Mouse (Mus musculus): ENCODE results near the gene Scyl1. TPM values are rescaled to one million over a fixed set of nuclear protein-coding genes. Genes with fewer than 3 reads are reported as not detected.

The Scyl1 gene
- polyA plus RNA-seq, 1 experiment from 2014 or later: 38.1 TPM

- H3K36me3 ChIP-seq (ENCODE audit: control insufficient read depth, insufficient read depth, low read length): 0 out of 2 replicates have a peak, but pooled peaks cover under 1% of the 10 kb centered on the region
- TF ChIP-seq CTCF (IDR thresholded peaks at IDR 0.05; ENCODE audit: low read depth): no peak
- peak; percentile 90 for TF ChIP-seq EP300 (optimal IDR thresholded peaks at IDR 0.05)
- no peaks in the 10 kb centered on the region for H3K27me3 ChIP-seq (ENCODE audit: control insufficient read depth, insufficient read depth, low read length)
- H3K27ac ChIP-seq (replicated peaks): peak overlapping the region; percentile 100
- ATAC-seq (ENCODE audit: low FRiP score, low TSS enrichment) (peak; percentile 58), DNase-seq (ENCODE audit: low spot score) (peak; percentile 95)
- H3K4me3 ChIP-seq (ENCODE audit: low read depth, low read length): peak overlapping the region; percentile 69
- peaks cover 14% of the 10 kb centered on the region; the same call in 1 of the 2 replicates for H3K4me1 ChIP-seq (replicated peaks; ENCODE audit: control insufficient read depth, insufficient read depth)
- under 1% methylated on average over 25 of the region's 25 CpGs for WGBS
- H3K9me3 ChIP-seq (ENCODE audit: control insufficient read depth, low read length): no peaks in the 10 kb centered on the region
- peak overlapping the region; percentile 88 for H3K9ac ChIP-seq (ENCODE audit: low read length)
- H3K4me2 ChIP-seq (replicated peaks; ENCODE audit: low read depth): peak overlapping the region; percentile 88
Observed at GRCm38 (mm10) chr19:5802011-5802786, 31.0 kb upstream of the Scyl1 start.

- peak overlapping the region; percentile 69 for H3K4me3 ChIP-seq (ENCODE audit: low read depth, low read length)
- peak overlapping the region; percentile 88 for H3K9ac ChIP-seq (ENCODE audit: low read length)
- 3% methylated on average over 3 of the region's 3 CpGs for WGBS
- peak overlapping the region; percentile 88 for H3K27ac ChIP-seq (replicated peaks)
- no peak for TF ChIP-seq EP300 (optimal IDR thresholded peaks at IDR 0.05)
- TF ChIP-seq CTCF (IDR thresholded peaks at IDR 0.05; ENCODE audit: low read depth): no peak
- H3K4me2 ChIP-seq (replicated peaks; ENCODE audit: low read depth): peak overlapping the region; percentile 61
- no peaks in the 10 kb centered on the region for H3K9me3 ChIP-seq (ENCODE audit: control insufficient read depth, low read length)
- 0 out of 2 replicates have a peak, but pooled peaks cover 3% of the 10 kb centered on the region for H3K36me3 ChIP-seq (ENCODE audit: control insufficient read depth, insufficient read depth, low read length)
- H3K27me3 ChIP-seq (ENCODE audit: control insufficient read depth, insufficient read depth, low read length): no peaks in the 10 kb centered on the region
- DNase-seq (ENCODE audit: low spot score) (no peak), ATAC-seq (ENCODE audit: low FRiP score, low TSS enrichment) (no peak)
- H3K4me1 ChIP-seq (replicated peaks; ENCODE audit: control insufficient read depth, insufficient read depth): peaks cover 9% of the 10 kb centered on the region; the same call in 1 of the 2 replicates
Observed at GRCm38 (mm10) chr19:5801432-5801964, 30.3 kb upstream of the Scyl1 start.

GRCm38 (mm10) chr19:5800632-5801431, 29.6 kb upstream of the Scyl1 start:
- ATAC-seq (ENCODE audit: low FRiP score, low TSS enrichment): no peak
- TF ChIP-seq CTCF (IDR thresholded peaks at IDR 0.05; ENCODE audit: low read depth): no peak
- no peak for TF ChIP-seq EP300 (optimal IDR thresholded peaks at IDR 0.05)
- Histone ChIP-seq H3K4me1 (replicated peaks; ENCODE audit: control insufficient read depth, insufficient read depth) (peaks cover 7% of the 10 kb centered on the region; the same call in 1 of the 2 replicates), H3K4me2 (replicated peaks; ENCODE audit: low read depth) (peak overlapping the region; percentile 61), H3K9ac (ENCODE audit: low read length) (peak overlapping the region; percentile 88), H3K27me3 (ENCODE audit: control insufficient read depth, insufficient read depth, low read length) (no peaks in the 10 kb centered on the region), H3K4me3 (ENCODE audit: low read depth, low read length) (peak overlapping the region; percentile 69), H3K27ac (replicated peaks) (peak overlapping the region; percentile 88), H3K36me3 (ENCODE audit: control insufficient read depth, insufficient read depth, low read length) (0 out of 2 replicates have a peak, but pooled peaks cover 6% of the 10 kb centered on the region), H3K9me3 (ENCODE audit: control insufficient read depth, low read length) (no peaks in the 10 kb centered on the region)
- WGBS: 0% methylated on average over 19 of the region's 19 CpGs
- peak; percentile 63 for DNase-seq (ENCODE audit: low spot score)

GRCm38 (mm10) chr19:5800350-5800631, 29.1 kb upstream of the Scyl1 start:
- Histone ChIP-seq H3K9me3 (ENCODE audit: control insufficient read depth, low read length) (no peaks in the 10 kb centered on the region), H3K27me3 (ENCODE audit: control insufficient read depth, insufficient read depth, low read length) (no peaks in the 10 kb centered on the region), H3K36me3 (ENCODE audit: control insufficient read depth, insufficient read depth, low read length) (peaks cover 7% of the 10 kb centered on the region; the same call in 1 of the 2 replicates), H3K4me1 (replicated peaks; ENCODE audit: control insufficient read depth, insufficient read depth) (peaks cover 5% of the 10 kb centered on the region; the same call in 1 of the 2 replicates), H3K9ac (ENCODE audit: low read length) (peak overlapping the region; percentile 88), H3K27ac (replicated peaks) (peak overlapping the region; percentile 88), H3K4me2 (replicated peaks; ENCODE audit: low read depth) (peak overlapping the region; percentile 61), H3K4me3 (ENCODE audit: low read depth, low read length) (peak overlapping the region; percentile 69)
- ATAC-seq (ENCODE audit: low FRiP score, low TSS enrichment): no peak
- WGBS: 2% methylated on average over 2 of the region's 2 CpGs
- TF ChIP-seq EP300 (optimal IDR thresholded peaks at IDR 0.05) (no peak), CTCF (IDR thresholded peaks at IDR 0.05; ENCODE audit: low read depth) (no peak)
- no peak for DNase-seq (ENCODE audit: low spot score)

- Histone ChIP-seq H3K4me3 (ENCODE audit: low read depth, low read length) (peak overlapping the region; percentile 69), H3K4me2 (replicated peaks; ENCODE audit: low read depth) (peak overlapping the region; percentile 61), H3K27me3 (ENCODE audit: control insufficient read depth, insufficient read depth, low read length) (no peaks in the 10 kb centered on the region), H3K9me3 (ENCODE audit: control insufficient read depth, low read length) (no peaks in the 10 kb centered on the region), H3K27ac (replicated peaks) (peak overlapping the region; percentile 88), H3K9ac (ENCODE audit: low read length) (peak overlapping the region; percentile 88), H3K4me1 (replicated peaks; ENCODE audit: control insufficient read depth, insufficient read depth) (0 out of 2 replicates have a peak, but pooled peaks cover 2% of the 10 kb centered on the region), H3K36me3 (ENCODE audit: control insufficient read depth, insufficient read depth, low read length) (peaks cover 11% of the 10 kb centered on the region; the same call in 1 of the 2 replicates)
- no peak for ATAC-seq (ENCODE audit: low FRiP score, low TSS enrichment)
- DNase-seq (ENCODE audit: low spot score): peak; percentile 63
- TF ChIP-seq CTCF (IDR thresholded peaks at IDR 0.05; ENCODE audit: low read depth): no peak
- TF ChIP-seq EP300 (optimal IDR thresholded peaks at IDR 0.05): no peak
- WGBS: 0% methylated on average over 10 of the region's 10 CpGs
Observed at GRCm38 (mm10) chr19:5799566-5800349, 28.5 kb upstream of the Scyl1 start.

Data from stomach, postnatal 0 days (tissue).